Mouse (Mus musculus) heart, embryonic 15.5 days (tissue): Measurements from ENCODE around the gene Lrfn4. TPM values are rescaled to one million over a fixed set of nuclear protein-coding genes. Genes with fewer than 3 reads are reported as not detected.

ENCODE experiments used
- ATAC-seq: fragments of 200-750 bp; cut with Nextera tagmentation; replicated peaks from 2 replicates; pipeline ENCODE4 v1.8.0; 2017; ENCODE audit warnings: low read depth, moderate TSS enrichment; ENCODE audit not compliant: insufficient number of reproducible peaks, insufficient read depth, low FRiP score
- H3K27ac ChIP-seq: fragments of 300-500 bp; sonication (generic); 2 replicates; pipeline ENCODE4 v1.5.1; 2015; ENCODE audit warnings: mild to moderate bottlenecking, inconsistent platforms
- H3K27me3 ChIP-seq: fragments of 300-500 bp; sonication (generic); 2 replicates; pipeline ENCODE4 v1.6.1; 2015; ENCODE audit warnings: inconsistent platforms
- H3K36me3 ChIP-seq: fragments of 300-500 bp; sonication (generic); 2 replicates; pipeline ENCODE4 v1.6.1; 2015; ENCODE audit warnings: mild to moderate bottlenecking, inconsistent platforms
- H3K4me1 ChIP-seq: fragments of 300-500 bp; sonication (generic); replicated peaks from 2 replicates; pipeline ENCODE4 v1.6.1; 2015; ENCODE audit warnings: inconsistent platforms
- H3K4me2 ChIP-seq: fragments of 300-500 bp; sonication (generic); 2 replicates; pipeline ENCODE4 v1.6.1; 2015; ENCODE audit warnings: inconsistent platforms, mild to moderate bottlenecking, moderate library complexity
- H3K4me3 ChIP-seq: fragments of 300-500 bp; sonication (generic); 2 replicates; pipeline ENCODE4 v1.5.1; 2015; ENCODE audit warnings: mild to moderate bottlenecking, inconsistent platforms
- H3K9ac ChIP-seq: fragments of 300-500 bp; sonication (generic); 2 replicates; pipeline ENCODE4 v1.6.1; 2015; ENCODE audit warnings: mild to moderate bottlenecking, inconsistent platforms
- H3K9me3 ChIP-seq: fragments of 300-500 bp; sonication (generic); replicated peaks from 2 replicates; pipeline ENCODE4 v1.6.1; 2016; ENCODE audit warnings: inconsistent platforms
- WGBS: fragments of 180-500 bp; shearing (Covaris S2); methylation state at CpG from one replicate; pipeline ENCODE4 v1.1.7; 2015; ENCODE audit warnings: mixed read lengths; 5-methylcytosine and 5-hydroxymethylcytosine counted together
- polyA plus RNA-seq: library from polyadenylated mRNA; unstranded; fragments of >200 nt; fragmentation: Nextera tagmentation; extraction: Ambion mirVana; gene quantifications from 2 replicates; pipeline ENCODE4 v1.2.1, GENCODE M21; 2015

Gene Lrfn4
- polyA plus RNA-seq, 1 experiment from 2014 or later = 3.2 TPM

- H3K9ac ChIP-seq = no peak overlapping the region
- peaks cover 19% of the 10 kb centered on the region for H3K4me1 ChIP-seq
- no peak overlapping the region for H3K4me3 ChIP-seq
- no peak overlapping the region for H3K4me2 ChIP-seq
- ATAC-seq = no peak
- H3K27ac ChIP-seq = no peak overlapping the region
- 95% methylated on average over 9 of the region's 9 CpGs for WGBS
- H3K9me3 ChIP-seq = no peaks in the 10 kb centered on the region
- H3K36me3 ChIP-seq = peaks cover 23% of the 10 kb centered on the region; the same call in 1 of the 2 replicates
- H3K27me3 ChIP-seq = no peaks in the 10 kb centered on the region
Measured at GRCm38 (mm10) chr19:4623419-4623818, 8.0 kb upstream of the Lrfn4 start.

GRCm38 (mm10) chr19:4622780-4623179 is 7.3 kb upstream of the Lrfn4 start:
- 88% methylated on average over 5 of the region's 5 CpGs for WGBS
- Histone ChIP-seq H3K4me2 (no peak overlapping the region), H3K27ac (no peak overlapping the region), H3K4me1 (peaks cover 19% of the 10 kb centered on the region), H3K36me3 (peaks cover 23% of the 10 kb centered on the region; the same call in 1 of the 2 replicates), H3K27me3 (no peaks in the 10 kb centered on the region), H3K9ac (no peak overlapping the region), H3K9me3 (no peaks in the 10 kb centered on the region), H3K4me3 (no peak overlapping the region)
- no peak for ATAC-seq

- Histone ChIP-seq H3K27me3 (0 out of 2 replicates have a peak, but pooled peaks cover 5% of the 10 kb centered on the region), H3K9me3 (no peaks in the 10 kb centered on the region), H3K4me1 (peaks cover 16% of the 10 kb centered on the region), H3K4me3 (no peak overlapping the region), H3K9ac (no peak overlapping the region), H3K27ac (no peak overlapping the region), H3K4me2 (no peak overlapping the region), H3K36me3 (peaks cover 23% of the 10 kb centered on the region; the same call in 1 of the 2 replicates)
- ATAC-seq = no peak
- WGBS = 87% methylated on average over 7 of the region's 7 CpGs
Measured at GRCm38 (mm10) chr19:4620721-4621120, 5.3 kb upstream of the Lrfn4 start.

DNA sequence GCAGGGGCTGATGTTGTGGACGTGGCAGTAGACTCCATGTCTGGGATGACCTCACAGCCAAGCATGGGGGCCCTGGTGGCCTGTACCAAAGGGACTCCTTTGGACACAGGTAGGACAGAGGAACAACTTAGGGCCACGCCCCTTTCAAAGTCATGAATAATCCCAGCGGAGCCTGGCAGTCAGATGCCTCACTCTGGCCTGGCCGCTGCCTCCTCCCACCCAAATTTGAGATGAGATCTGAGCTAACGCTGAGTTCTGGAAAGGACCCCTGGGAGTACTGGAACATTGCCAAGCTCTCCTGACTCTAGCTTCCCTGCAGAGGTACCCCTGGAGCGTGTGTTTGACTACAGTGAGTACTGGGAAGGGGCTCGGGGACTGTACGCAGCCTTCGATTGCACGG is 4.0 kb upstream of the Lrfn4 start:
- WGBS = 79% methylated on average over 10 of the region's 10 CpGs
- Histone ChIP-seq H3K4me3 (no peak overlapping the region), H3K9me3 (no peaks in the 10 kb centered on the region), H3K9ac (no peak overlapping the region), H3K4me2 (no peak overlapping the region), H3K4me1 (peaks cover 14% of the 10 kb centered on the region), H3K27ac (no peak overlapping the region), H3K36me3 (peaks cover 23% of the 10 kb centered on the region; the same call in 1 of the 2 replicates), H3K27me3 (0 out of 2 replicates have a peak, but pooled peaks cover 5% of the 10 kb centered on the region)
- ATAC-seq = no peak

GRCm38 (mm10) chr19:4618183-4618582 is 2.7 kb upstream of the Lrfn4 start:
- H3K9ac ChIP-seq = no peak overlapping the region
- WGBS = 41% methylated on average over 18 of the region's 18 CpGs
- no peaks in the 10 kb centered on the region for H3K9me3 ChIP-seq
- peaks cover 14% of the 10 kb centered on the region for H3K4me1 ChIP-seq
- no peak overlapping the region for H3K4me3 ChIP-seq
- peaks cover 17% of the 10 kb centered on the region; the same call in 1 of the 2 replicates for H3K36me3 ChIP-seq
- H3K27ac ChIP-seq = no peak overlapping the region
- ATAC-seq = no peak
- 0 out of 2 replicates have a peak, but pooled peaks cover 5% of the 10 kb centered on the region for H3K27me3 ChIP-seq
- H3K4me2 ChIP-seq = no peak overlapping the region

DNA sequence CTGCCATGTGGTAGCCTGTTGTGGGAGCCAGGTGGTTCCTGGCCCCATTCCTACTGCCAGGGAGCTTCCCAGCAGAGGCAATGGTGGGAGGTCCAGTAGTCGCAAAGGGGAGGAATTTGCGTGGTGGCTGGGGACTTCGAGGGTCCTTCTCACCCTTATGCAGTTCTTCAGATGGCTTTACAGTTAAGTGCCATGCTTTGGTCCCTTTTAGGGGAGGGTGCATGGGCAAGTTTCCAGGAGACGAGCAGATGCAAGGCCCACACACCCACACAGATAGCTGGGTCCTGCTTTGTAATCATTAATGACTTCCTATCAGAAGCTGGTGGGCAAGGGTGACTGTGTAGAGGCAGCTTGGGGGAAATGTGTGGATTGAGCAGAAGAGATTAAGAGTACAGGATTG is 1.1 kb upstream of the Lrfn4 start:
- peak overlapping the region; percentile 89; the same call in 1 of the 2 replicates for H3K4me2 ChIP-seq
- 34% methylated on average over 4 of the region's 4 CpGs for WGBS
- 0 out of 2 replicates have a peak overlapping the region, but pooled peaks have one; percentile 77 for H3K4me3 ChIP-seq
- ATAC-seq = no peak
- peak overlapping the region; percentile 70; the same call in 1 of the 2 replicates for H3K27ac ChIP-seq
- peaks cover 19% of the 10 kb centered on the region for H3K4me1 ChIP-seq
- 0 out of 2 replicates have a peak overlapping the region, but pooled peaks have one; percentile 81 for H3K9ac ChIP-seq
- H3K36me3 ChIP-seq = peaks cover 18% of the 10 kb centered on the region; the same call in 1 of the 2 replicates
- H3K9me3 ChIP-seq = no peaks in the 10 kb centered on the region
- 0 out of 2 replicates have a peak, but pooled peaks cover 5% of the 10 kb centered on the region for H3K27me3 ChIP-seq

GRCm38 (mm10) chr19:4614305-4615150 is 939 bp downstream of the Lrfn4 start:
- no peak for ATAC-seq
- WGBS = 27% methylated on average over 34 of the region's 49 CpGs
- H3K4me3 ChIP-seq = peak overlapping the region; percentile 77

DNA sequence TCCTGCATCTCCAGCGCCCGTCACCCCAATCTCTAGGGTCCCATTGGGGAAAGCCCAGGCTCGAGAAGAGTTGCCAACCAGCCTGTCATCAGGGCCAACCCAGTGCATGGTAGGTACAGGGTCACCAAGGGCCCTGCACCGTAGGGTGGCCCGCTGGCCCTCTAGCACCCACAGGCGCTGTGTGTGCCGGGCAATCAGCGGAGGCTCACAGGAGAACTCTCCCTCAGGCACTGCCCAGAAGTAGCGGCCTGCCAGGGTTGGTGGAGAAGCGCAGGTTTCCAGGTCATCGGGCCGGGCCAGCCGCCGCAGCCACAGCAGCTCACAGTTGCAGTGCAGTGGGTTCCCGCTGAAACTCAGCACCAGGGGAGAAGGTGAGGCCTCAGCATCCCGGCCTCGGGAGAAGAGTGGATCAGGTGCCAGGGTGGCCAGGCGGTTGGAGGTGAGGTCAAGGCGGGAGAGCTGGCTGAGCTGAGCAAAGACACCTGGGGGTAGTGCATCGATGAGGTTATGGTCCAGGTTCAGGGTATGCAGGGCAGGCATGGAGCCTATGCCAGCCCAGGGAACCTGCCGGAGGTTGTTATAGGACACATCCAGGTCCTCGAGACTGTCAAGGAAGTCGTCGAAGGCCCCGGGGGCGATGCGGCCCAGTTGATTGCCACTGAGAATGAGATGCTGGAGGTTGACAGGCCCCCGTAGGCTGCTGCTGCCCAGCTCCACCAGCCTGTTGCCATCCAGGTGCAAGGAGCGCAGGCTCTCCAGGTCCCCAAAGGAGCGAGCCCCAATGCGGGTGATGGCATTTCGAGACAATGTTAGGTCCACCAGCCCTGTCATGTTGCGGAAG is 1.8 kb downstream of the Lrfn4 start:
- Histone ChIP-seq H3K4me3 (peak overlapping the region; percentile 77), H3K9me3 (no peaks in the 10 kb centered on the region), H3K9ac (no peak overlapping the region), H3K36me3 (peaks cover 18% of the 10 kb centered on the region; the same call in 1 of the 2 replicates), H3K27ac (no peak overlapping the region), H3K4me2 (peak overlapping the region; percentile 89), H3K4me1 (peaks cover 24% of the 10 kb centered on the region), H3K27me3 (0 out of 2 replicates have a peak, but pooled peaks cover 5% of the 10 kb centered on the region)
- 87% methylated on average over 33 of the region's 33 CpGs for WGBS
- ATAC-seq = no peak

More at GRCm38 (mm10) chr19:4614305-4615150, 939 bp downstream of the Lrfn4 start:
- Histone ChIP-seq H3K9ac (peak overlapping the region; percentile 81), H3K9me3 (no peaks in the 10 kb centered on the region), H3K36me3 (peaks cover 18% of the 10 kb centered on the region; the same call in 1 of the 2 replicates), H3K27me3 (0 out of 2 replicates have a peak, but pooled peaks cover 5% of the 10 kb centered on the region), H3K27ac (peak overlapping the region; percentile 70), H3K4me2 (peak overlapping the region; percentile 89), H3K4me1 (peaks cover 24% of the 10 kb centered on the region)

DNA sequence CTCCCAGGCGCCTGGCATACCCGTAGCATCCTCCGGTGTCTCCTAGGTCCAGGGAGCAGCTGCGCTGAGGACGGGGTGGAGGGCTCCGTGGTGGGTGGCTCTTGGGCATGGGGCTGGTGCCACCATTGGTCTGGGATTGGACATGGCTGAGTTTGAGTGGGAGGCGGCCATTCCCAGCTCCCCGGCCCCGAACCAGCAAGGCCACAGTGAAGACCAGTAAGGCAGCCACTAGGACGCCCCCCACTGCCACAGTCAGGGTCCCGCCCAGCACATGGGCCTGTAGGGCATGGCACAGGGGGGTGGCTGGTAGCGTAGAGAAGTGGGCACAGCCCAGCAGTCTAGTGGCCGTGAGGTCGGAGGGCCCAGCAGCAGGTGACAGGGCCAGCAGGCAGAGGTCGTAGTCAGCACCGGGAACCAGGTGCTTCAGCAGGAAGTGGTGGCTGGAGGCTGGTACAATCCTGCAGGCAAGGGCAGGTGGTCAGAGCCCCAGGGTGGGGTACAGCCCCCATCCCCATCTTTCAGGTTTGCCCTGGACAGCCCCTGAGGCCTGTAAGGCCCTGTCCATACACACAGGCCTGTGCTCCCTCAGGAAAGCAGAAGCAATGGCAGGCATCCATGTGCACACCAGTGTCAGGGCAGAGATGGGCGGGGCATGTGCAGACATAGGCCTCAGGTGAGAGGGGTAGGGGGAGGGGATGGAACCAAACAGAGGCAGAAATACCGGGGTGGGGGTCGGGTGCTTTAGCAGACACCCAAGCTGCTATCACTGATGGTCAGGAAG is 3.1 kb downstream of the Lrfn4 start:
- H3K36me3 ChIP-seq = peaks cover 18% of the 10 kb centered on the region; the same call in 1 of the 2 replicates
- no peaks in the 10 kb centered on the region for H3K9me3 ChIP-seq
- no peak overlapping the region for H3K4me2 ChIP-seq
- WGBS = 90% methylated on average over 19 of the region's 19 CpGs
- no peak overlapping the region for H3K27ac ChIP-seq
- 0 out of 2 replicates have a peak, but pooled peaks cover 5% of the 10 kb centered on the region for H3K27me3 ChIP-seq
- H3K9ac ChIP-seq = no peak overlapping the region
- no peak for ATAC-seq
- H3K4me3 ChIP-seq = no peak overlapping the region
- peaks cover 24% of the 10 kb centered on the region for H3K4me1 ChIP-seq

- Histone ChIP-seq H3K27ac (no peak overlapping the region), H3K27me3 (no peaks in the 10 kb centered on the region), H3K36me3 (peaks cover 18% of the 10 kb centered on the region; the same call in 1 of the 2 replicates), H3K9ac (no peak overlapping the region), H3K4me2 (no peak overlapping the region), H3K9me3 (no peaks in the 10 kb centered on the region), H3K4me3 (no peak overlapping the region), H3K4me1 (peaks cover 18% of the 10 kb centered on the region)
- ATAC-seq = no peak
- WGBS = 49% methylated on average over 4 of the region's 4 CpGs
Measured at GRCm38 (mm10) chr19:4610109-4610508, 5.4 kb downstream of the Lrfn4 start.
